In genomic region chr4:32286405-32286804, GRCm38 (mm10) we compare ENCODE assay signal across 13 mouse cellular contexts.
"Had no signal": no experiment of that assay in that cellular context is flagged by ENCODE, and none has a peak within 500 bp of the region (broad histone marks: within the 10 kb centered on the region; RNA-seq: fewer than 3 reads in every experiment).

No protein-coding gene starts in this region.

- H3K4me3 ChIP-seq: liver, embryonic 13.5 days had no signal

- H3K4me2 ChIP-seq: liver, embryonic 13.5 days; midbrain, embryonic 11.5 days had no signal

- H3K9me3 ChIP-seq: liver, embryonic 13.5 days had no signal

- H3K36me3 ChIP-seq: liver, embryonic 13.5 days had no signal

- H3K27me3 ChIP-seq: liver, embryonic 13.5 days had no signal

- H3K27ac ChIP-seq: liver, embryonic 13.5 days; stomach, postnatal 0 days had no signal

- H3K9ac ChIP-seq: liver, embryonic 13.5 days had no signal

- DNase-seq: kidney, postnatal 14 days; kidney, postnatal 4 days; left cerebral cortex, postnatal 4 days; liver, embryonic 13.5 days; lung, adult 2 months; lung, postnatal 14 days; lung, postnatal 4 days; midbrain, embryonic 14.5 days; thymus, adult 2 months; thymus, postnatal 14 days; thymus, postnatal 4 days had no signal
